29 mouse cellular contexts compared by ENCODE assay signal in genomic region chr2:95140116-95140515, GRCm38 (mm10).
DNase-seq lines count a peak whose midpoint lies in the region; ATAC-seq and TF ChIP-seq lines count a peak whose summit lies in the region.
"Had no signal": no experiment of that assay in that cellular context is flagged by ENCODE, and none has a peak within 500 bp of the region (broad histone marks: within the 10 kb centered on the region; RNA-seq: fewer than 3 reads in every experiment).

No protein-coding gene starts in this region.

- no peak overlapping the region for H3K27ac ChIP-seq in forebrain, postnatal 0 days (ENCODE audit: low read depth, low read length)
- H3K27ac ChIP-seq in forebrain, embryonic 10.5 days = no peak overlapping the region
- H3K27ac ChIP-seq: heart, embryonic 10.5 days; heart, embryonic 15.5 days; hindbrain, embryonic 13.5 days; limb, embryonic 12.5 days; lung, embryonic 15.5 days; midbrain, embryonic 12.5 days; stomach, embryonic 15.5 days had no signal

- no peaks in the 10 kb centered on the region for H3K9me3 ChIP-seq in forebrain, postnatal 0 days (ENCODE audit: low read length)
- H3K9me3 ChIP-seq in forebrain, embryonic 10.5 days = no peaks in the 10 kb centered on the region
- H3K9me3 ChIP-seq: heart, embryonic 10.5 days; heart, embryonic 15.5 days; hindbrain, embryonic 13.5 days; limb, embryonic 12.5 days; lung, embryonic 15.5 days; midbrain, embryonic 12.5 days; stomach, embryonic 15.5 days had no signal

- 35% methylated on average over 1 of the region's 1 CpGs for WGBS in forebrain, postnatal 0 days
- 39% methylated on average over 1 of the region's 1 CpGs for WGBS in forebrain, embryonic 10.5 days

- H3K36me3 ChIP-seq in forebrain, postnatal 0 days (ENCODE audit: insufficient read depth) = no peaks in the 10 kb centered on the region
- no peaks in the 10 kb centered on the region for H3K36me3 ChIP-seq in forebrain, embryonic 10.5 days (replicated peaks)
- H3K36me3 ChIP-seq: heart, embryonic 10.5 days; heart, embryonic 15.5 days; hindbrain, embryonic 13.5 days; limb, embryonic 12.5 days; lung, embryonic 15.5 days; midbrain, embryonic 12.5 days; stomach, embryonic 15.5 days had no signal

- intact Hi-C loops in heart, postnatal 25 days (cut with DNase I) = no loop called here

- H3K4me2 ChIP-seq in forebrain, postnatal 0 days (ENCODE audit: low read depth) = no peak overlapping the region
- H3K4me2 ChIP-seq: heart, embryonic 15.5 days; hindbrain, embryonic 13.5 days; limb, embryonic 12.5 days; liver, embryonic 11.5 days; lung, embryonic 15.5 days; midbrain, embryonic 12.5 days; stomach, embryonic 15.5 days had no signal

- H3K4me1 ChIP-seq in forebrain, postnatal 0 days (ENCODE audit: insufficient read depth) = no peaks in the 10 kb centered on the region
- H3K4me1 ChIP-seq in forebrain, embryonic 10.5 days = peaks cover 5% of the 10 kb centered on the region; the same call in 1 of the 2 replicates
- H3K4me1 ChIP-seq: heart, embryonic 10.5 days; heart, embryonic 15.5 days; hindbrain, embryonic 13.5 days; lung, embryonic 15.5 days; stomach, embryonic 15.5 days had no signal

- peak; percentile 15; the same call in 1 of the 2 replicates for ATAC-seq in forebrain, postnatal 0 days
- ATAC-seq in cerebellum, adult (ENCODE audit: insufficient number of reproducible peaks, low FRiP score, low TSS enrichment) = peak; percentile 92
- ATAC-seq: forebrain, embryonic 14.5 days; intestine, embryonic 16.5 days; Patski had no signal

- TF ChIP-seq CTCF in forebrain, postnatal 0 days (IDR thresholded peaks at IDR 0.05; ENCODE audit: low read depth) = no peak

- no peak overlapping the region for H3K4me3 ChIP-seq in forebrain, postnatal 0 days (ENCODE audit: low read depth, low read length)
- H3K4me3 ChIP-seq in forebrain, embryonic 10.5 days = no peak overlapping the region
- H3K4me3 ChIP-seq: erythroblast, embryonic 14.5 days; heart, embryonic 10.5 days; heart, embryonic 15.5 days; hindbrain, embryonic 13.5 days; limb, embryonic 12.5 days; lung, embryonic 15.5 days; midbrain, embryonic 12.5 days; stomach, embryonic 15.5 days had no signal

- H3K9ac ChIP-seq in forebrain, postnatal 0 days = no peak overlapping the region
- H3K9ac ChIP-seq: heart, embryonic 15.5 days; hindbrain, embryonic 13.5 days; limb, embryonic 12.5 days; lung, embryonic 15.5 days; midbrain, embryonic 12.5 days; stomach, embryonic 15.5 days had no signal

- no peaks in the 10 kb centered on the region for H3K27me3 ChIP-seq in forebrain, postnatal 0 days (ENCODE audit: insufficient read depth, low read length)
- H3K27me3 ChIP-seq in forebrain, embryonic 10.5 days (ENCODE audit: poor library complexity, severe bottlenecking) = no peaks in the 10 kb centered on the region
- H3K27me3 ChIP-seq: heart, embryonic 15.5 days; hindbrain, embryonic 13.5 days; limb, embryonic 12.5 days; lung, embryonic 15.5 days; midbrain, embryonic 12.5 days; Patski; stomach, embryonic 15.5 days had no signal

- DNase-seq in forebrain, postnatal 0 days = peak; percentile 36
- no peak for DNase-seq in forebrain, embryonic 10.5 days (ENCODE audit: extremely low spot score, low spot score)
- peak; percentile 53 for DNase-seq in cerebellum, adult 8-10 months
- DNase-seq in cerebellum, postnatal 25 days = peak; percentile 84 to 86
- DNase-seq in heart, postnatal 25 days (ENCODE audit: low spot score) = no peak
- no peak for DNase-seq in frontal cortex, postnatal 36 days (ENCODE audit: low spot score in 2 of 2)
- DNase-seq in heart, postnatal 4 days = no peak
- DNase-seq: adrenal gland, postnatal 10 days; gastrocnemius, postnatal 14 days; heart, postnatal 36 days; kidney, adult 8-10 months; kidney, postnatal 10 days; layer of hippocampus, adult 9-11 months; lung, postnatal 36 days; right cerebral cortex, postnatal 25 days; thymus, postnatal 25 days had no signal

Comparison
In these comparisons a context has a peak if more than half of its experiments do, and no peak if none do; other contexts are left out.
1. DNase-seq: peak in forebrain, postnatal 0 days (single experiment), cerebellum, adult 8-10 months (single experiment) and cerebellum, postnatal 25 days (2 of 2); none in forebrain, embryonic 10.5 days (single experiment), heart, postnatal 25 days (single experiment), frontal cortex, postnatal 36 days (0 of 2) and heart, postnatal 4 days (single experiment).